Mouse (Mus musculus) MEL (cell line): ENCODE measurements at regions not wholly inside any gene's neighbourhood (a gene's known extent, or its start where the extent isn't known, plus 50 kb on each side); places are given as distances from the start of the nearest gene placed in this dataset.

ENCODE experiments used
- DNase-seq: peaks from one replicate; pipeline ENCODE4 v3.0.0; 2011; ENCODE audit warnings: low read depth, low spot score
- H3K27ac ChIP-seq: 2 replicates; pipeline ENCODE4 v1.5.1; 2012; ENCODE audit warnings: low read depth, mild to moderate bottlenecking, control low read depth, low read length, moderate library complexity; ENCODE audit not compliant: control insufficient read depth
- H3K27me3 ChIP-seq, 2 experiments: fragments of 150-350 bp in 1 of 2; sonication (generic) in 1 of 2; 2 replicates each; pipeline ENCODE4 v1.6.1; 2012; ENCODE audit warnings: low read length in 2 of 2, mild to moderate bottlenecking in 2 of 2, improper control_type of control experiment in 1 of 2, moderate library complexity in 1 of 2; ENCODE audit not compliant: insufficient read depth in 2 of 2, control insufficient read depth in 1 of 2
- H3K36me3 ChIP-seq, 2 experiments: 2 replicates each; pipeline ENCODE4 v1.6.1; 2012 to 2014; ENCODE audit warnings: low read length in 2 of 2, improper control_type of control experiment in 1 of 2, inconsistent platforms in 1 of 2, mild to moderate bottlenecking in 1 of 2; ENCODE audit not compliant: insufficient read depth in 2 of 2, control insufficient read depth in 1 of 2
- H3K4me1 ChIP-seq, 2 experiments: fragments of 150-350 bp in 1 of 2; sonication (generic) in 1 of 2; 2 replicates each; pipeline ENCODE4 v1.6.1; 2012; ENCODE audit warnings: low read length in 2 of 2, improper control_type of control experiment in 1 of 2, mild to moderate bottlenecking in 1 of 2; ENCODE audit not compliant: insufficient read depth in 2 of 2, control insufficient read depth in 1 of 2
- H3K4me3 ChIP-seq, 2 experiments: fragments of 150-350 bp in 1 of 2; sonication (generic) in 1 of 2; 2 replicates each; pipeline ENCODE4 v1.5.1; 2012; ENCODE audit warnings: low read depth in 2 of 2, low read length in 2 of 2, mild to moderate bottlenecking in 2 of 2, moderate library complexity in 2 of 2, control low read depth in 1 of 2, improper control_type of control experiment in 1 of 2; ENCODE audit not compliant: control insufficient read depth in 1 of 2, insufficient read depth in 1 of 2
- H3K79me2 ChIP-seq: 2 replicates; pipeline ENCODE4 v1.6.1; 2012; ENCODE audit warnings: mild to moderate bottlenecking, low read length, moderate library complexity; ENCODE audit not compliant: control insufficient read depth, poor library complexity, insufficient read depth
- H3K9ac ChIP-seq: 2 replicates; pipeline ENCODE4 v1.6.1; 2012; ENCODE audit warnings: low read depth, mild to moderate bottlenecking, control low read depth, low read length, moderate library complexity; ENCODE audit not compliant: control insufficient read depth, poor library complexity, severe bottlenecking
- H3K9me3 ChIP-seq: fragments of 150-350 bp; sonication (generic); replicated peaks from 2 replicates; pipeline ENCODE4 v1.6.1; 2012; ENCODE audit warnings: mild to moderate bottlenecking, low read length, improper control_type of control experiment, moderate library complexity; ENCODE audit not compliant: insufficient read depth
- CHD2 ChIP-seq: IDR thresholded peaks from 2 replicates; pipeline ENCODE4 v1.6.1; 2011; ENCODE audit warnings: low read length, improper control_type of control experiment
- CTCF ChIP-seq, 3 experiments: IDR thresholded peaks in 2 of 3; conservative IDR thresholded peaks in 1 of 3; 2 replicates each; pipeline ENCODE4 v1.5.1; 2011 to 2012; ENCODE audit warnings: low read length in 3 of 3, low read depth in 2 of 3, mild to moderate bottlenecking in 2 of 3, improper control_type of control experiment in 1 of 3, inconsistent platforms in 1 of 3, mixed read lengths in 1 of 3, moderate library complexity in 1 of 3; ENCODE audit not compliant: control insufficient read depth in 1 of 3, insufficient read depth in 1 of 3, poor library complexity in 1 of 3, severe bottlenecking in 1 of 3
- EP300 ChIP-seq, 2 experiments: IDR thresholded peaks; 2 replicates each; pipeline ENCODE4 v1.6.1; 2011; ENCODE audit warnings: improper control_type of control experiment in 2 of 2, low read length in 2 of 2, low read depth in 1 of 2, mild to moderate bottlenecking in 1 of 2
- JUND ChIP-seq: IDR thresholded peaks from 2 replicates; pipeline ENCODE4 v1.6.1; 2011; ENCODE audit warnings: low read depth, mild to moderate bottlenecking, improper control_type of control experiment, low read length
- KAT2A ChIP-seq: conservative IDR thresholded peaks from 2 replicates; pipeline ENCODE4 v1.6.1; 2012; ENCODE audit warnings: low read depth, low read length, improper control_type of control experiment, inconsistent platforms
- MAX ChIP-seq: IDR thresholded peaks from 2 replicates; pipeline ENCODE4 v1.6.1; 2011; ENCODE audit warnings: low read length, improper control_type of control experiment
- MAZ ChIP-seq: IDR thresholded peaks from 2 replicates; pipeline ENCODE4 v1.6.1; 2012; ENCODE audit warnings: low read depth, mild to moderate bottlenecking, inconsistent platforms, low read length, improper control_type of control experiment
- MEF2A ChIP-seq: IDR thresholded peaks from 2 replicates; pipeline ENCODE4 v1.6.1; 2014; ENCODE audit warnings: low read depth, mild to moderate bottlenecking, inconsistent platforms, low read length, improper control_type of control experiment; ENCODE audit not compliant: poor library complexity, insufficient replicate concordance, severe bottlenecking; ENCODE audit errors: extremely low read depth
- MXI1 ChIP-seq: IDR thresholded peaks from 2 replicates; pipeline ENCODE4 v1.6.1; 2011; ENCODE audit warnings: mild to moderate bottlenecking, low read depth, low read length, improper control_type of control experiment
- MYB ChIP-seq: IDR thresholded peaks from 2 replicates; pipeline ENCODE4 v1.6.1; 2011; ENCODE audit warnings: mild to moderate bottlenecking, low read depth, low read length, improper control_type of control experiment
- MYC ChIP-seq: IDR thresholded peaks from 2 replicates; pipeline ENCODE4 v1.6.1; 2011; ENCODE audit warnings: low read depth, mild to moderate bottlenecking, low read length, improper control_type of control experiment, moderate library complexity
- NRF1 ChIP-seq: IDR thresholded peaks from 2 replicates; pipeline ENCODE4 v1.6.1; 2014; ENCODE audit warnings: low read depth, mild to moderate bottlenecking, inconsistent platforms, low read length, improper control_type of control experiment, moderate library complexity; ENCODE audit not compliant: poor library complexity, insufficient read depth, severe bottlenecking
- POLR2A ChIP-seq, 2 experiments: IDR thresholded peaks; 2 replicates each; pipeline ENCODE4 v1.6.1; 2011 to 2012; ENCODE audit warnings: low read length in 2 of 2, mild to moderate bottlenecking in 2 of 2, control low read depth in 1 of 2, improper control_type of control experiment in 1 of 2, low read depth in 1 of 2, moderate library complexity in 1 of 2; ENCODE audit not compliant: control insufficient read depth in 1 of 2, insufficient read depth in 1 of 2, poor library complexity in 1 of 2
- TAL1 ChIP-seq: IDR thresholded peaks from 2 replicates; pipeline ENCODE4 v1.6.1; 2012; ENCODE audit warnings: mild to moderate bottlenecking, inconsistent platforms, low read length, moderate library complexity, mixed read lengths
- TCF12 ChIP-seq: IDR thresholded peaks from 2 replicates; pipeline ENCODE4 v1.6.1; 2014; ENCODE audit warnings: low read depth, mild to moderate bottlenecking, inconsistent platforms, low read length, improper control_type of control experiment, moderate library complexity
- UBTF ChIP-seq: IDR thresholded peaks from 2 replicates; pipeline ENCODE4 v1.6.1; 2012; ENCODE audit warnings: low read depth, mild to moderate bottlenecking, inconsistent platforms, low read length, improper control_type of control experiment, moderate library complexity, borderline replicate concordance; ENCODE audit not compliant: insufficient read depth
- USF1 ChIP-seq: IDR thresholded peaks from 2 replicates; pipeline ENCODE4 v1.6.1; 2014; ENCODE audit warnings: low read depth, mild to moderate bottlenecking, inconsistent platforms, low read length, improper control_type of control experiment, moderate library complexity
- USF2 ChIP-seq, 2 experiments: IDR thresholded peaks; 2 replicates each; pipeline ENCODE4 v1.6.1; 2011 to 2012; ENCODE audit warnings: improper control_type of control experiment in 2 of 2, low read length in 2 of 2, borderline replicate concordance in 1 of 2, inconsistent platforms in 1 of 2, low read depth in 1 of 2, mild to moderate bottlenecking in 1 of 2; ENCODE audit not compliant: insufficient read depth in 1 of 2
- ZC3H11A ChIP-seq: IDR thresholded peaks from 2 replicates; pipeline ENCODE4 v1.6.1; 2012; ENCODE audit warnings: low read depth, mild to moderate bottlenecking, inconsistent platforms, low read length, improper control_type of control experiment
- ZKSCAN1 ChIP-seq: IDR thresholded peaks from 2 replicates; pipeline ENCODE4 v1.6.1; 2012; ENCODE audit warnings: low read depth, mild to moderate bottlenecking, inconsistent platforms, low read length, improper control_type of control experiment, moderate library complexity
- ZMIZ1 ChIP-seq: IDR thresholded peaks from 2 replicates; pipeline ENCODE4 v1.6.1; 2012; ENCODE audit warnings: low read depth, mild to moderate bottlenecking, inconsistent platforms, low read length, improper control_type of control experiment, moderate library complexity

DNA sequence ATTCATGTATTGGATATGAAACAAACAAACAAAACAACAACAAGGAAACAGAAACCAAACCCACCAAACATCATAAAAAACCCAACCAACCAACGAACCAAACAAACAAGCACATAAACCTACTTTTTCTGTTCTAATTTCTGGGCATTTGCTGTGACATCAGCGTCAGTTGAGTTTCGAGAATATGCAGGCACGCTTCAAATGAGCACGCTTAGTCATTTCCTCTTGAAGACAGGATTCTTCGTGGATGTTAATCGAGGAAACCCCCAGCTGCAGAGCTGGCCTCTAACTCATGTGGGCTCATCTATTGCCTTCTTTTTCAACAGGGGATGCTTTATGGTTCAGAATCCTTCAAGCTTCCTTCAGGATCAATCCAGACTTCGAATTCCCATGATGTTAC is 187.0 kb downstream of the Gm7489 start:
- DNase-seq: no peak
- no peaks in the 10 kb centered on the region for H3K9me3 ChIP-seq
- no peaks in the 10 kb centered on the region for H3K4me1 ChIP-seq
- H3K79me2 ChIP-seq: no peaks in the 10 kb centered on the region
- H3K27me3 ChIP-seq: no peaks in the 10 kb centered on the region
- no peak overlapping the region for H3K27ac ChIP-seq
- no peak overlapping the region for H3K9ac ChIP-seq
- H3K36me3 ChIP-seq: no peaks in the 10 kb centered on the region
- H3K4me3 ChIP-seq: no peak overlapping the region
- TF ChIP-seq MXI1 (no peak), ZC3H11A (no peak), ZKSCAN1 (no peak), MEF2A (no peak), KAT2A (no peak), ZMIZ1 (no peak), CTCF (IDR thresholded peaks at IDR 0.05 in 2 of 3, conservative IDR thresholded peaks at IDR 0.05 in 1 of 3; ENCODE audit: control insufficient read depth in 1 of 3, insufficient read depth in 1 of 3, low read depth in 2 of 3, low read length in 3 of 3, poor library complexity in 1 of 3, severe bottlenecking in 1 of 3) (no peak), TCF12 (no peak), MYC (no peak), MYB (no peak), JUND (no peak), MAX (no peak), MAZ (no peak), UBTF (no peak), USF1 (no peak), TAL1 (no peak), USF2 (IDR thresholded peaks at IDR 0.05; ENCODE audit: borderline replicate concordance in 1 of 2, insufficient read depth in 1 of 2, low read depth in 1 of 2, low read length in 2 of 2) (no peak)
- TF ChIP-seq, all 39 proteins: peak for 0

DNA sequence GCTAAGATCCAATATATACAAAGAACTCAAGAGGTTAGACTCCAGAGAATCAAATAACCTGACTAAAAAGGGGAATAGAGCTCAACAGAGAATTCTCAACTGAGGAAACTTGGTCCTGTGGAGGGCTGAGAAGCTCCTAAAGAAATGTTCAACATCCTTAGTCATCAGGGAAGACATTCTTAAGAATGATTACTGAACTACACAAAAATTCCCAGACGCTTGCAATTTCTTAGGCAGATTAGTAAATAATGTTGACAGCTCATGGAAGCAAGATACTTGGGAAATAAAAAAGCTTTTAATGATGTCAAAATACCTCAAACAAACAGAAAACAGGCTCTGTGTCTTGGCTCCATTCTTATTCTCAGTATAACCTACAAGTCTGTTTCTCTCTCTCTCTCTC is 206.6 kb downstream of the Gm7489 start:
- no peaks in the 10 kb centered on the region for H3K79me2 ChIP-seq
- DNase-seq: no peak
- H3K36me3 ChIP-seq: no peaks in the 10 kb centered on the region
- H3K9ac ChIP-seq: no peak overlapping the region
- no peak overlapping the region for H3K27ac ChIP-seq
- H3K9me3 ChIP-seq: no peaks in the 10 kb centered on the region
- no peaks in the 10 kb centered on the region for H3K4me1 ChIP-seq
- no peak for TF ChIP-seq NRF1
- no peak for TF ChIP-seq POLR2A (IDR thresholded peaks at IDR 0.05; ENCODE audit: control insufficient read depth in 1 of 2, insufficient read depth in 1 of 2, low read depth in 1 of 2, low read length in 2 of 2, poor library complexity in 1 of 2)
- no peak for TF ChIP-seq MXI1
- TF ChIP-seq MYC: no peak
- TF ChIP-seq KAT2A: no peak
- TF ChIP-seq CTCF (IDR thresholded peaks at IDR 0.05 in 2 of 3, conservative IDR thresholded peaks at IDR 0.05 in 1 of 3; ENCODE audit: control insufficient read depth in 1 of 3, insufficient read depth in 1 of 3, low read depth in 2 of 3, low read length in 3 of 3, poor library complexity in 1 of 3, severe bottlenecking in 1 of 3): no peak
- TF ChIP-seq CHD2: no peak
- TF ChIP-seq EP300 (IDR thresholded peaks at IDR 0.05; ENCODE audit: low read depth in 1 of 2, low read length in 2 of 2): no peak
- no peak for TF ChIP-seq USF2 (IDR thresholded peaks at IDR 0.05; ENCODE audit: borderline replicate concordance in 1 of 2, insufficient read depth in 1 of 2, low read depth in 1 of 2, low read length in 2 of 2)
- no peak overlapping the region for H3K4me3 ChIP-seq
- H3K27me3 ChIP-seq: no peaks in the 10 kb centered on the region
